Mouse (Mus musculus): Measurements from ENCODE around the gene Oxct2b. TPM values are rescaled to one million over a fixed set of nuclear protein-coding genes. Genes with fewer than 3 reads are reported as not detected.
"Not testable (repeated sequence)": the region's sequence is repeated elsewhere in the genome, so short reads cannot be mapped to it uniquely, and the experiment has no call there.

Gene Oxct2b
- under 1 TPM in 1 of 2 experiments, not detected in 1; 0.77 TPM for total RNA-seq (2021)

- intact Hi-C loops (cut with DNase I), result no loop called here
- DNase-seq, result no peak
Observed at GRCm38 (mm10) chr4:123116011-123116410, at the start of gene Oxct2b. TSS of gene Oxct2b (plus strand) at chr4:123116266.

DNA sequence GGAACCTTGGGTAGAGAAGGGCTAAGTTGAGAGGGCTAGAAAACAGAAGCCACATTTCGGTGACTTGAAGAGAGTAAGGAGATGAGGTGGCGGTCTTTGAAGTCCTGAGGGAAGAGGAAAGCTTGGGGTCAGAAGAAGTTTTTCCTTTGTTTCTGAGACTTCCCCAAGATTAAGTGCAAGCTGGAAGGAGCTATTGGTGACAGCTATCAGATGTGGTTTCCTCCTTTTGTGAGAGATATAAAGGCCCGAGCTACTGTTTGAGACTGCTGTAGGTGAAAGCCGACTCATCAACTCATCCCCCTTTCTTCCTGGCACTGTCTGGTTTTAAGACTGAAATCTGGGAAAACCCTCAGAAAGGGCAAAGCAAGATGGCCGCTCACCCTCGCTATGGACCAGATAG is 47.4 kb upstream of the Oxct2b start:
- DNase-seq, result no peak
- intact Hi-C loops (cut with DNase I), result no loop called here

- peak; percentile 64 for DNase-seq
- intact Hi-C loops (cut with DNase I), result no loop called here
Observed at GRCm38 (mm10) chr4:123071266-123071966, 44.6 kb upstream of the Oxct2b start.

- intact Hi-C loops (cut with DNase I), result no loop called here
- DNase-seq, result no peak
Observed at GRCm38 (mm10) chr4:123076928-123077327, 39.1 kb upstream of the Oxct2b start.

DNA sequence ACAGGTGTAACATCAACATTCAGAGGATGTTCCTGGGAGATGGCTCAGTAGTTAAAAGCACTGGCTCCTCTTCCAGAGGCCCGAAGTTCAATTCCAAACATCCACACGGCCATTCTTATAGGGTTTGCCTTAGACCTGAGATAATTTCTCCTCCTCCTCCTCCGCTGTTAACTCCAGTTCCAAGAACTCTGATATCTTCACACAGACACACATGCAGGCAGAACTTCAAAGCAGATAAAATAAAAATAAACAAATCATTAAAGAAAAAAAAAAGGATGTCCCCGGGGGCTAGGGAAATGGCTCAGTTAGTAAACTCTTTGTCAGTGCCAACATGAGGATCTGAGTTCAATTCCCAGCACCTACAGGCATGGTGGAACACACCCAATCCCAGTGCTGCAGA is 37.8 kb upstream of the Oxct2b start:
- intact Hi-C loops (cut with DNase I), result no loop called here

DNA sequence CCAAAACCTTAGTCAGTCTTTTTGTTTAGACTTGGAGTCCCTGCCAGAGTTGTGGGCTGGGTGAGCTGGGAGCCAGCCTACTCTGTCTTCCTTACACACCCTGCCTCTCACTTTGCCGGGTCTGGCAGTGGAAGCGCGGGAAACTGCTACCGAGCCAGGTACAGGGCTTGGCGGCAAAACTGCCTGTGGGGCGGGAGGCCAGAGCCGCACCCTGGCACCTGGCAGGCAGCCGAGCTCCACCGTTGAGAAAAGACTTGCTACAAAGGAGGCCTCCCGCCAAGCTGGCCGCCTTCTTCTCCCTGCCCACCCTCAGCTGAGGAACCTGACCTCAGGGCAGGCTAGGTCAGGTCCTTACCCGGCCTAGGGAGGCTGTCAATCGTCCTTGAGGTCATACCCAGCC is 35.3 kb upstream of the Oxct2b start:
- DNase-seq, result peak; percentile 22
- intact Hi-C loops (cut with DNase I), result loop anchor here (5.0 kb wide), 2 partner anchors 83 to 183 kb away; partner anchors contain the start of gene Mycl

More for the DNA sequence above, 37.8 kb upstream of the Oxct2b start:
- no peak for DNase-seq

DNA sequence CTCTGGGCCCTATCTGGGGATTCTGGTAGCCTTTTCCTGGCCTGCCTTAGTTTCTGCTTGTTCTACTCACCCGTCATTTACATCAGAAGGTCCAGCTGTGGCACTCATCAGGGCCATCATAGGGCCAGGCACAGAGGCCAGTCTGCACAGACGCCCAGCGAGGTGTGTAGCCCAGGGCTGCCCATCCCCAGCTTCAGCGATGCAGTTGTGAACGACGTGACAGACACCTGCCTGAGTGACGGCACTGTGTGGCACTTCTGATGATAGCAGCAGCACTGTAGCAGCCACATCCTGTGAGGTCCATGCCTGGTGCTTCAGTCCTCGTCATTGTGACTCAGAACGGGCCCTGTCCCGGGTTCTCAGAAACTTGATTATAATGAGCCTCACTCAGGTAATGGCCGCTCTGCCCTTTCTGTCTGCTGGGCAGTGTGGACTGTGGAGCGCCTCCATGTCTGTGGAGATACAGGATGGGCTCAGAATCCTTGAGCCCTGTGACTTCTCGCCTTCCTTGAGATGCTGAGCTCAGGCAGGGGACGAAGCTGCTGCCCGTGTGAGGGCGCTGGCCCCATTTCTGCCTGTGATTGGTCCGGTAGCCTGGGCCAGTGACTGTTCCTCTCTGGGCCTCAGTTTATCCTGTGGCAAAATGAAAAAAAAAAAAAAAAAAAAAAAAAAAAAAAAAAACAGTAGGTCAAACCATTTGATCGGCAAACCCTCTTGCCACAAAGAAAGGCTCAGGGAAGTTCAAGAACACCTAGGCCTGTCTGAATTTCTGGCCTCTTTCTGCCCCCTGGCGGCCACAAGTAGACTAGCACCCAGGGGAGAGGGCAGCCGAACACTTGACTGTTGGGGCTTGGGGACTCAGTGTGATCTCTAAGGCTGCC is 33.5 kb upstream of the Oxct2b start:
- peak; percentile 63 for DNase-seq
- intact Hi-C loops (cut with DNase I), result loop anchor here (5.0 kb wide), 2 partner anchors 85 to 185 kb away; partner anchors contain the start of gene Mycl

- intact Hi-C loops (cut with DNase I), result loop anchor here (5.0 kb wide), 2 partner anchors 86 to 186 kb away; partner anchors contain the start of gene Mycl
- no peak for DNase-seq
Observed at GRCm38 (mm10) chr4:123083323-123083902, 32.7 kb upstream of the Oxct2b start.

GRCm38 (mm10) chr4:123085290-123085689 is 30.8 kb upstream of the Oxct2b start:
- DNase-seq, result no peak

DNA sequence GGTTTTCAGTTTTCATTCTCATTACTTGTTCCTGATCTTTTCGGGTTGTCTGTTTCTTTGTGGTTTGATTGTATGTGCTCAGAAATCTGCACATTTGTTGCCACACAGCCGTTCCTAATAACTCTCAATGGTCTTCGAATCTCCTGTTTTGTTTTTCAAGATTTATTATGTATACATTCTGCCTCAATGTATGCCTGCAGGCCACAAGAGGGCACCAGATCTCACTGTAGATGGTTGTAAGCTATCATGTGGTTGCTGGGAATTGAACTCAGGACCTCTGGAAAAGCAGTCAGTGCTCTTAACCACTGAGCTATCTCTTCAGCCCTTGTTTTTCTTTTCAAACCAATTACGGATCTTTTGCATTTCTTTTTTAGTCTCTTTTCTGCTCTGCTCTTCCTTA is 29.7 kb upstream of the Oxct2b start:
- DNase-seq, result no peak
- intact Hi-C loops (cut with DNase I), result no loop called here

More at GRCm38 (mm10) chr4:123085290-123085689, 30.8 kb upstream of the Oxct2b start:
- intact Hi-C loops (cut with DNase I), result no loop called here

DNA sequence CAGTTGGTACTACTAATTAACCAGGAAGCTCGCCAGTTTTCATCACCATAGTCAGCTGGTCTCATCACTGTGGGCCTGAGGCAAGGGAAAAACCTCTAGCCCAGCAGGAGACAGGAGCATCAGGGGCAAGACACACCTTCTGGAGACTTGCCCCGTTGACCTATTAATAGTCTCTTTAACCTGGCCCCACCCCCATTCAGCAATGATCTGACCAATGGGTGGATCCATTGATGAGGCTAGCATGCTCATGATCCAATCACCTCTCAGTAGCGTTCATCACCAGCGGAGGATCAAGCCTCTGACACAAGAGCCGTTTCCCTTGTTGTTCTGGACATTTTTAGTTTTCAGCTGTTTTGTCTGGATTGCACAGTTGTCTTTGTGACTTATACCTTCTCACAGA is 23.4 kb upstream of the Oxct2b start:
- intact Hi-C loops (cut with DNase I), result no loop called here
- no peak for DNase-seq

- intact Hi-C loops (cut with DNase I), result no loop called here
- DNase-seq, result no peak
Observed at GRCm38 (mm10) chr4:123093064-123093776, 22.8 kb upstream of the Oxct2b start.

GRCm38 (mm10) chr4:123093869-123094268 is 22.2 kb upstream of the Oxct2b start:
- intact Hi-C loops (cut with DNase I), result no loop called here
- no peak for DNase-seq

DNA sequence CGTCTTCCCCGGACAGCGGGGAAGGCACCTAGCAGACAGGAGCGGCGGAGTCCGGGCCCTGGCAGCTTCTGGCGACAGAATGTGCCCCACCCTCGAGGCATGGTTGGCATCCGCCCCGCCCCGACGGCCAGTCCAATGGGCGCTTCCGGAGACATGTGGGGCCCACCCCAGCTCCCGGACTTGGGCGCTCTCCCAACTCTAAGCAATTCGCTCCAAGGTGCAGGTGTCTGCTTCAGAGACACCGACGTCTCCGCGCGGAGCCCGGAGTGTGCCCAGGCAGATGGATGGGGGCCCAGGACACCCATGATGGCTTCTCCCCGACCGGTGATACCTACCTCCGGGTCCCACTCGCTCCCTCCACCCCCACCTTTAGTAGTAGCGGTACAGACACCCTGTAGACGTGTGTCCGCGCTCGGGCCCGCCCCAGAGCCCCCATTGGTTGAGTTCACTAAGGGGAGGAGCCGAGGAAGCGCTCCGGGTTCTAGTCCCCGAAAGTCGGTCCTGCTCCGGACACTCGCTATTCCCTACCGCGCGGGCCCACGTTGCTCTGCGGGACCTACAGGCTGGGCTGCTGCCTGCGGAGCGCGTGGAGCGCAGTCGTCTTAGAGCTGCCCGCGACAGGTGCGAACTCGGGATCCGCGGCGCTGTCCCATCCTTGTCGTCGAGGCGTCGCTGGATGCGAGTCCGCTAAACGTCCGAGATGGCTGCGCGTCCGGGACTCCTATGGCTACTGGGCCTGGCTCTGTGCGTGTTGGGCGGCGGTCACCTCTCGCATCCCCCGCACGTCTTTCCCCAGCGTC is 11.2 kb upstream of the Oxct2b start, which contains the start of gene Bmp8b:
Gene Bmp8b, plus strand, starts transcription at position 515 of the 800 bp plus-strand sequence.
- intact Hi-C loops (cut with DNase I), result no loop called here
- DNase-seq, result no peak

GRCm38 (mm10) chr4:123105451-123105790 is 10.6 kb upstream of the Oxct2b start:
- DNase-seq, result no peak
- intact Hi-C loops (cut with DNase I), result no loop called here

- intact Hi-C loops (cut with DNase I); DNase-seq: not testable (repeated sequence)
Observed at GRCm38 (mm10) chr4:123105929-123106328, 10.1 kb upstream of the Oxct2b start.

DNA sequence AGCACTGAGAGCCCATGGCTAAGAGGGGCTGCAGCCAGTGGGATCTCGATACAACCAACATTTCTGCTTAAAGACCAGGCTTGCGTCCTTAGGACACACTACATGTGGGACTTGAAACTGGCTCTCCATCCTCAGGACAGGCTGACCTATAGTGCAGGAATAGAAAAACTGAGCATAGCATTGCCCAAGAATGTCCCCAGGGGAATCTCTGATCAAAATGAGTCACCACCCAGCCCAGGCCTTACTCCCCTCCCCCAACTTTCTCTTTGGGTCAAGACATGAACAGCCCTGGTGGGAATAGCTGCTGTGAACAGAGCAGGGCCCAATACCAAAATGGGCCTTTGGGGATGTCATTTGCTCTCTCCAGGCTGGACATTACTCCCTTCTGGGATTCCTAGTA is 9.2 kb upstream of the Oxct2b start:
- DNase-seq, result no peak
- intact Hi-C loops (cut with DNase I), result no loop called here

DNA sequence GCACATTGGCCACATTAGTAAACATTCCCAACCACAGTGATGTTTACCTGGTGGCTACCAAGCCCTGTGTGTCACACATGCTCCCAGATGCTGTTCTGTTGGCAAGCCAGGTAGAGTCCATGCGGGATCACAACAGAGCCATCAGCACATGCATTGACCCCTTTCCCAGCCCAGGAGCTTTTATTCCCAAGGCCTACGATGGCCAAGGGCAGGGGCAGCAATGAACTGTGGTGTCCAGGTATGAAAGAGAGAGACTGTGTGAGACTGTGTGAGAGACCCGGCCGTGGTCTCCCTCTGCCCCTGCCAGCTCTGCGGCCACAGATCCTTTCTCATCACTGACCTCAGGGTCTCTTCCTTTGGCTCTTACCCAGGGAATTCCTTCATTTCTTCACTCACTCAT is 8.0 kb upstream of the Oxct2b start:
- intact Hi-C loops (cut with DNase I), result no loop called here
- DNase-seq, result no peak

GRCm38 (mm10) chr4:123110751-123111150 is 5.3 kb upstream of the Oxct2b start:
- DNase-seq, result no peak
- intact Hi-C loops (cut with DNase I), result no loop called here

Data from left cerebral cortex, postnatal 4 days (tissue).